Mouse (Mus musculus): Measurements from ENCODE around the gene Phf23.

GRCm38 (mm10) chr11:70021264-70022132 is 25.9 kb downstream of the Phf23 start:
- no peak for TF ChIP-seq POLR2A (IDR thresholded peaks at IDR 0.05; ENCODE audit: borderline replicate concordance, extremely low read depth, insufficient read depth, insufficient read length, poor library complexity, severe bottlenecking)
- TF ChIP-seq CTCF (IDR thresholded peaks at IDR 0.05; ENCODE audit: borderline replicate concordance, extremely low read depth, insufficient read depth, insufficient read length) = no peak

Data from brain, embryonic 14.5 days (tissue).